Mouse (Mus musculus) embryonic fibroblast, embryonic 13.5 days (primary cell): ENCODE results near the gene Rfk.

Experiments
- CTCF ChIP-seq: IDR thresholded peaks from 2 replicates; pipeline ENCODE4 v1.5.1; 2011; ENCODE audit warnings: mild to moderate bottlenecking, control low read depth, low read length, moderate library complexity, borderline replicate concordance; ENCODE audit not compliant: insufficient read depth
- POLR2A ChIP-seq: IDR thresholded peaks from 2 replicates; pipeline ENCODE4 v1.6.1; 2011; ENCODE audit warnings: low read depth, mild to moderate bottlenecking, control low read depth, low read length, moderate library complexity

GRCm38 (mm10) chr19:17385426-17385825 is 8.4 kb upstream of the Rfk start:
- TF ChIP-seq CTCF (no peak), POLR2A (no peak)
